Mouse (Mus musculus): ENCODE results near the gene Lipa.

DNA sequence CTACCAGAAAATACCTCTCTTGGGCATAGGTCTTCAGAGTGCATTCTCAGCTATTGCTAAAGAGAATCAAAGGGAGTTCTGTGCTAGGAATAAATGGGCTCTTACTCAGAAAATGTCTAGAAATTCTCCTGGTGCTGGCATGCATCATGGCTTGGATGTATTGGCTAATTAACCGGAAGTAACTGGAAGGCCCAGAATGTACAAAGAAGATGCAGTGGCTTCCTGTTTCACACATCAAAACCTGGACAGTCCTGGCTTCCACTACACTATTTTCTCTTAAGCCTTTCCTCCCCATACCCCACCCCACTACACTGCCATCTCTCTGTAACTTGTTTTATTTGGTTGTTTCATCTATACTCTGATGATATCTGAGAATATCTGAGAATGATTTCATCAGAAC lies 12.1 kb upstream of the Lipa start:
- no peak for TF ChIP-seq GATA1 (IDR thresholded peaks at IDR 0.05; ENCODE audit: low read length)
- TF ChIP-seq TAL1 (IDR thresholded peaks at IDR 0.05; ENCODE audit: low read length), result no peak
